Mouse (Mus musculus): Measurements from ENCODE around the gene Ap4s1. TPM values are rescaled to one million over a fixed set of nuclear protein-coding genes. Genes with fewer than 3 reads are reported as not detected.
A peak's percentile ranks its signal among the peaks of the same experiment; 100 is the strongest.

Gene Ap4s1
- total RNA-seq, 1 experiment from 2014 or later, result 39.5 TPM

DNA sequence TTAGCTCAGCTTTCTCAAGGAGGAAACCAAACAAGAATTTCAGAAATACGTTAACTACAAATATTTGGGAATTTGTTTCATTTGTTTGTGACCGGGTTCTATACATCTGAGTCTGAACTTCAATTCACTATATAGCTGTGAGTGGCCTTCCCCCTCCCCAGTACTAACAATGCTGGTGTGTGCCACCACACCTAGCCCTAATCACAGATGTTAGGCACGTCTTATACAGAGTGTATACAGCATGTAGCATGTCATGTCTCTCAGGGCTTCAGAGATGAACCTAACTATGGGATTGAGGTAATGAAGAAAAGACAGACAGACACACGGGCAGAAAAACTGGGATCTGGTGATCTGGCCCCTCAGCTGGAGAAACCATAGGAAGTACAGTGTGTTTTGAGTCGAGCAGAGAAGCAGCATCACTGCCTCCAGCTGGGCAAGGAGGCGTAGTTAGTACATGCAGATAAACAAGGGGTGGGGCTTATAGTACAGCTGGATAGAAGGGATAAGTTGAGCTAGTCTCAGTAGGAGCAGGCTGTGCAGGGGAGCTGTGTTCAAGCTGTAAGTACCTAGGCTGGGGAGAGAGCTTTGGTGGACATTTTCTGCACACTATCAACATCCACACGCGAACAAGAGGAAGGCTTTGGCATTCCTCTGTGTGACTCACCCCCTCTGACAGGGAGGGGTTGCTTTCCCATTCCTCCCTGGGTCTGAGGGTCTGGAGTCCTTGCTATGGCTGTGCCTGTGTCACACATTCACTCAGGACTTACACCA lies 9.0 kb downstream of the Ap4s1 start:
- ATAC-seq (replicated peaks; ENCODE audit: insufficient number of reproducible peaks, low FRiP score, low TSS enrichment, poor library complexity, severe bottlenecking), result 0 out of 2 replicates have a peak, but pooled peaks have one; percentile 24

DNA sequence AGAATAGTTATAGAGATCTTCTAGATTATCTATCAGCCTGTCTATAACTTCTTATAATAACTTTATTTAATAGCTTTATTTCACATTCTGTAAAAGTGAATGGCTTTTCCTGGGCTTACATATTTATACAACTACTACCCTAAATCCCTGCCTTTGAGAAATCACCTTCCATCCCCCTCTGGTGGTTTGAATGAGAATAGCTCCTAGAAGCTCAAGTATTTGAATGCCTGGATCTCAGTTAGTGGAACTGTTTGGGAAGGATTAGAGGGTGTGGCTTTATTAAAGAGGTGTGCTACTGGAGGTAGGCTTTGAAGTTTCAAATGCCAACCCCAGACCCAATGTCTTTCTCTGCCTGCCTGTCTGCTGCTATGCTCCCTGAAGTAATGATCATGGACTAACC lies 10.9 kb downstream of the Ap4s1 start:
- no peak for ATAC-seq (replicated peaks; ENCODE audit: insufficient number of reproducible peaks, low FRiP score, low TSS enrichment, poor library complexity, severe bottlenecking)

DNA sequence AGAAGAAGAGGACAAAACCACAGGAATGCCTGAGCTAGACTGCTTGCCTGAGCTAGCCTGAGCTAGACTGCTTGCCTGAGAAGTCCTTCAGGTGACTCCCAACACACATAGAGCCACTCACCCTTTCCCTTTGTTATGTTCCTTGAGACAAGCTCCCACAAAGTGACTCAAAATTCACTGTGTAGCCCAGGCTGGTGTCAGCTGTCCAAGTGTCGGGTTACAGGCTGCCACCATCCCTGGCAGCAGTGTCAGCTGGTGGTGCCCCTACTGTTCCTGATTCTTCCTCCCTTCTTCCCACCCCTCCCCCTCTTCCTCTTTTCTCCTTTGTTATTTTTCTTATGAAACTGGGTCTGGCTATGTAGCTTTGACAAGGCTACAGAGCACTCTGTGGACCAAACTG lies 13.0 kb downstream of the Ap4s1 start:
- ATAC-seq (replicated peaks; ENCODE audit: insufficient number of reproducible peaks, low FRiP score, low TSS enrichment, poor library complexity, severe bottlenecking), result peak; percentile 60

DNA sequence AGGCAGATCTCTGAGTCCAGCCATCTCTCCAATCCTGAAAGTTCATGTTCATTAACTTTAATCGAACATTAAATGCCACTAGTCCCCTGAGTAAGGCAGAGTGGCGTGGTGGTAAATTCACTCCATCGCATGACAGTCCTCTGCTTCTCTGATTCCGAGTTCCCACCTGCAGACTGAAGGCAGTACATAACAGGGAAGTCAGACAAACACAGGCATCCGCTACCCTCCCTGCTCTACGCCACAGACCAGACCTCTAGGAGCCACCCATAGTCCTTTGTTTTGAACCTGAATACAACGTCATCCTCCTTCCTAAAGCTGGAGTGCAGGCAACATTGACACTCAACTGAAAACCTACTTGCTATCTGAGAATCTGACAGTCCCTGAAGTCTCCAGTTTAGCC lies 13.7 kb downstream of the Ap4s1 start:
- no peak for ATAC-seq (replicated peaks; ENCODE audit: insufficient number of reproducible peaks, low FRiP score, low TSS enrichment, poor library complexity, severe bottlenecking)

- no peak for ATAC-seq (replicated peaks; ENCODE audit: insufficient number of reproducible peaks, low FRiP score, low TSS enrichment, poor library complexity, severe bottlenecking)
Observed at GRCm38 (mm10) chr12:51705778-51706177, 14.9 kb downstream of the Ap4s1 start.

- no peak for ATAC-seq (replicated peaks; ENCODE audit: insufficient number of reproducible peaks, low FRiP score, low TSS enrichment, poor library complexity, severe bottlenecking)
Observed at GRCm38 (mm10) chr12:51706673-51707235, 15.9 kb downstream of the Ap4s1 start.

GRCm38 (mm10) chr12:51708941-51709686 lies 18.3 kb downstream of the Ap4s1 start:
- ATAC-seq (replicated peaks; ENCODE audit: insufficient number of reproducible peaks, low FRiP score, low TSS enrichment, poor library complexity, severe bottlenecking), result no peak

- no peak for ATAC-seq (replicated peaks; ENCODE audit: insufficient number of reproducible peaks, low FRiP score, low TSS enrichment, poor library complexity, severe bottlenecking)
Observed at GRCm38 (mm10) chr12:51709741-51710140, 18.9 kb downstream of the Ap4s1 start.

DNA sequence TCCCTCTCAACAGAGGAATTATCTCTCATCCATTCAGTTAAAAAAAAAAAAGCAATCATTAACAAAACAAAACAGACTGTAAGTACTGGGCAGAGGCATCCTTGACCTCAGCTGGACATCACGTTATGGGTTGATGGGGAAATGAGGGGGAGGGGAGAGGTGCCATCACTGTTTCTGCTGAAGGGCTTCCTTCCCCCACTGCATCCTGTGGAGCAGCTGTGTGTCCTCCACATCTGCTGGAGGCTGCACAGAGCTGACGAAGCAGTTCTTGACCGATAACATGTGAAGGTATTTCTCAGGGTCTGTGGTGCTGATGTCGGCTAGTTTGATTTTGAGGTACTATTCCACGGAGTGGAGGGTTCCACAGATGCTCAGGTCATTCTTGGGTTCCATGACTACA lies 19.3 kb downstream of the Ap4s1 start:
- ATAC-seq (replicated peaks; ENCODE audit: insufficient number of reproducible peaks, low FRiP score, low TSS enrichment, poor library complexity, severe bottlenecking), result no peak

GRCm38 (mm10) chr12:51712685-51713084 lies 21.9 kb downstream of the Ap4s1 start:
- no peak for ATAC-seq (replicated peaks; ENCODE audit: insufficient number of reproducible peaks, low FRiP score, low TSS enrichment, poor library complexity, severe bottlenecking)

DNA sequence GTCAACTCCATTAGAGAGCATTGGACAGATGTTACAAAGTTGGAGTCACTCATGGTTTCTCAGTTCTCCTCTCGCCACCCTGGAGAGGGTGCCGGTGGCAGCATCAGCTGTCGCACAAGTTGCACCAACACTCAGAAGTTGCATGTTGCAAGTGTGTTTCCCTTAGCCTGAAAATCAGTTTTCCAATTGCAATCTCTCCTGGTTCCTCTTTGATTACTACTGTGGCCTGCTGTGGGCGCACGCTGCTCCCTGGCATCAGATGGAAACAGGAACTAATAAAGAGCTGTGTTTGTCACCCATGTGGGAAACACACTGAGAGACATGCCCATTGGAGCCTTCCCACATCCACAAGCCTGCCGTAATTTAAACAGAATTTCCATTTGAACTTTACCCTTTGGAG lies 27.8 kb downstream of the Ap4s1 start:
- no peak for ATAC-seq (replicated peaks; ENCODE audit: insufficient number of reproducible peaks, low FRiP score, low TSS enrichment, poor library complexity, severe bottlenecking)

- ATAC-seq (replicated peaks; ENCODE audit: insufficient number of reproducible peaks, low FRiP score, low TSS enrichment, poor library complexity, severe bottlenecking), result no peak
Observed at GRCm38 (mm10) chr12:51721836-51722235, 31.0 kb downstream of the Ap4s1 start.

DNA sequence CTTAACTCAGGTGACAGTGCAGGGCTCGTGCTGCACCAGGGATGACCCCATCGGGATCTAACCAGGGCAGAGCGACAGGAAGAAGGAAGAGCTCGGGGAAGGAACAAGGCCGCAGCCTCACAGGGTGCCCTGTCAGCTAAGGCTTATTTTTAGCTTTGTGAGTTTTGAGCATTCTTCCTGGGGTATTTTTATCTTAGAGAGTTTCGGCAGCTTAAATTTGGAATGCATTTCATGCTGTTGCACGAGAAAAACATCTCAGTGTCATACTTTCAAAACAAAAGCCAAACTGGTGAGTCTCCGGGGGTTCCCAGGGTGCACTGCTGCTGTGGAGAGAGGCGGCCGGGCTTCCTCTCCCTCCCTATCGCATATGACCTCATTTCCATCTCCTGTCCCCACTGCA lies 38.2 kb downstream of the Ap4s1 start:
- ATAC-seq (replicated peaks; ENCODE audit: insufficient number of reproducible peaks, low FRiP score, low TSS enrichment, poor library complexity, severe bottlenecking), result no peak

DNA sequence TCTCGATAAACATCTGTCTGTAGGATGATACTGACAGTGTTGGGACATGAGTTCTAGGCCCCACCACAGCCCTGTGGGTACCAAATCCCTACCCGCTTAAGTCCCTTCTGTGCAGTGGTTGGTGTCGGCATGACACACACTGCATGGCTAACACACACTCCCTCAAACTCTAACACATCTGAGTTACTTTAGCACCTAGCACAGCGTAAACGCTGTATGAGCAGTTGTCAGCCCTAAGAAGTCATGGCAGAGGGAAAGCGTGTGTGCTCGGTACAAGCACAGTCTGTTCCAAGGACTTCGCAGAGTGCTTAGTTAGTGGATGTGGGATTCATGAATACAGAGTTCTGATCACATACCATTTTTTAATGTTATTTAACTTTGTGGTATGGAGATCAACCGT lies 39.0 kb downstream of the Ap4s1 start:
- ATAC-seq (replicated peaks; ENCODE audit: insufficient number of reproducible peaks, low FRiP score, low TSS enrichment, poor library complexity, severe bottlenecking), result no peak

- no peak for ATAC-seq (replicated peaks; ENCODE audit: insufficient number of reproducible peaks, low FRiP score, low TSS enrichment, poor library complexity, severe bottlenecking)
Observed at GRCm38 (mm10) chr12:51734605-51735211, 43.9 kb downstream of the Ap4s1 start.

- no peak for ATAC-seq (replicated peaks; ENCODE audit: insufficient number of reproducible peaks, low FRiP score, low TSS enrichment, poor library complexity, severe bottlenecking)
Observed at GRCm38 (mm10) chr12:51735840-51736271, 45.0 kb downstream of the Ap4s1 start.

DNA sequence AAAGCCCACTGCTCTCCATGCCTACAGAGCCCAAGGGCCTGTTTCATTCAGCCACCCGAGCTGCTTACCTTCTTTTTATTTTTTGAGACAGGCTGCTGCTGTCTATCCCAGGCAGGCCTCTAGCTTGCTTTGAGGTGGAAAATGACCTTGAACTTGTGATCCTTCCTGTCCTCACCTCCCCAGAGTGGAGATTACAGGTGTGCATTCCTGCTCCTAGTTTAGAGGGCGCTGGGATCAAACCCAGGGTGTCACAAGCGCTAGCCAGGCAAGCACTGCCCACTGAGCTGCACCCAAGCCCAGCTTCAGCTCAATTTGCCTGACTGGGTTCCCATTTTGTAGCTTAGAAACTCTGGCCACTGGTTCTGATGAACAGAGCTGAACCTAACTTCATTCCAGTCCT lies 45.5 kb downstream of the Ap4s1 start:
- ATAC-seq (replicated peaks; ENCODE audit: insufficient number of reproducible peaks, low FRiP score, low TSS enrichment, poor library complexity, severe bottlenecking), result no peak

GRCm38 (mm10) chr12:51736807-51737206 lies 46.0 kb downstream of the Ap4s1 start:
- ATAC-seq (replicated peaks; ENCODE audit: insufficient number of reproducible peaks, low FRiP score, low TSS enrichment, poor library complexity, severe bottlenecking), result no peak

DNA sequence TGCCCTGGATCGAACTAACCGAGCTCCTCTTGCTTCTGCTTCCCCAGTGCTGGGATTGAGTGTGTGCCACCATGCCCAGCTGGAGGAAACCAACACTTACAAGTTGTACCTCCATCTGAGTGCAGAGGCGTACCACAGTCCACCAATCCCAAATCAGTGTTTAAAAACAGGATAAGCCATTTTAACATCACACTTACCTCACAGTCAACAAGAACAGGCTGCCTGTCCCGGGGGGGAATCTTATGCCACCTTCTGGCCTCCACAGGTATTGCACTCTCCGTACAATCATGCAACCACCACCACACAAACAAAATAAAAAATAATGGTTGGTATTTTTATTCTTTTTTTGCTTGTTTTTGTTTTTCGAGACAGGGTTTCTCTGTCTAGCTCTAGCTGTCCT lies 50.9 kb downstream of the Ap4s1 start:
- ATAC-seq (replicated peaks; ENCODE audit: insufficient number of reproducible peaks, low FRiP score, low TSS enrichment, poor library complexity, severe bottlenecking), result peak; percentile 57; the same call in 1 of the 2 replicates
